In genomic region chr2:147967829-147968529, GRCm38 (mm10) we compare ENCODE assay signal across 21 mouse cellular contexts.
DNase-seq lines count a peak whose midpoint lies in the region; ATAC-seq and TF ChIP-seq lines count a peak whose summit lies in the region.
"Had no signal": no experiment of that assay in that cellular context is flagged by ENCODE, and none has a peak within 500 bp of the region (broad histone marks: within the 10 kb centered on the region; RNA-seq: fewer than 3 reads in every experiment).

No protein-coding gene starts in this region.

- TF ChIP-seq EP300 in liver, postnatal 0 days (IDR thresholded peaks at IDR 0.05; ENCODE audit: low read depth): no peak

- H3K4me3 ChIP-seq in neural tube, embryonic 12.5 days: no peak overlapping the region
- no peak overlapping the region for H3K4me3 ChIP-seq in liver, postnatal 0 days (ENCODE audit: low read depth, low read length)
- H3K4me3 ChIP-seq in kidney, embryonic 15.5 days (replicated peaks): no peak overlapping the region
- H3K4me3 ChIP-seq: embryonic facial prominence, embryonic 10.5 days; heart, embryonic 10.5 days; hindbrain, embryonic 13.5 days; liver, embryonic 15.5 days; megakaryocyte, embryonic 14.5 days had no signal

- H3K4me2 ChIP-seq in neural tube, embryonic 12.5 days (replicated peaks): peak overlapping the region; percentile 27; the same call in 1 of the 2 replicates
- peak overlapping the region; percentile 32 for H3K4me2 ChIP-seq in liver, postnatal 0 days (ENCODE audit: low read depth, low read length)
- H3K4me2 ChIP-seq in kidney, embryonic 15.5 days: no peak overlapping the region
- H3K4me2 ChIP-seq: hindbrain, embryonic 13.5 days; liver, embryonic 15.5 days had no signal

- no peaks in the 10 kb centered on the region for H3K36me3 ChIP-seq in neural tube, embryonic 12.5 days
- H3K36me3 ChIP-seq in liver, postnatal 0 days (replicated peaks; ENCODE audit: insufficient read depth, low read length): no peaks in the 10 kb centered on the region
- no peaks in the 10 kb centered on the region for H3K36me3 ChIP-seq in kidney, embryonic 15.5 days
- H3K36me3 ChIP-seq: embryonic facial prominence, embryonic 10.5 days; heart, embryonic 10.5 days; hindbrain, embryonic 13.5 days; liver, embryonic 15.5 days had no signal

- peaks cover 13% of the 10 kb centered on the region for H3K27me3 ChIP-seq in neural tube, embryonic 12.5 days (replicated peaks)
- no peaks in the 10 kb centered on the region for H3K27me3 ChIP-seq in liver, postnatal 0 days (ENCODE audit: insufficient read depth, low read length)
- peaks cover 12% of the 10 kb centered on the region; the same call in 1 of the 2 replicates for H3K27me3 ChIP-seq in kidney, embryonic 15.5 days
- H3K27me3 ChIP-seq: liver, embryonic 15.5 days; megakaryocyte, embryonic 14.5 days had no signal

- no peak for TF ChIP-seq CTCF in liver, postnatal 0 days (IDR thresholded peaks at IDR 0.05; ENCODE audit: low read depth)

- WGBS in neural tube, embryonic 12.5 days: 40% methylated on average over 9 of the region's 9 CpGs
- WGBS in liver, postnatal 0 days (ENCODE audit: insufficient replicate concordance): 57% methylated on average over 9 of the region's 9 CpGs
- 52% methylated on average over 9 of the region's 9 CpGs for WGBS in kidney, embryonic 15.5 days

- H3K27ac ChIP-seq in neural tube, embryonic 12.5 days: no peak overlapping the region
- H3K27ac ChIP-seq in liver, postnatal 0 days (ENCODE audit: low read depth): peak overlapping the region; percentile 57; the same call in 1 of the 2 replicates
- H3K27ac ChIP-seq in kidney, embryonic 15.5 days: no peak overlapping the region
- H3K27ac ChIP-seq: embryonic facial prominence, embryonic 10.5 days; heart, embryonic 10.5 days; hindbrain, embryonic 13.5 days; liver, embryonic 15.5 days had no signal

- no peak for ATAC-seq in neural tube, embryonic 12.5 days (ENCODE audit: low FRiP score, low read depth)
- no peak for ATAC-seq in liver, postnatal 0 days
- ATAC-seq in kidney, embryonic 15.5 days (replicated peaks; ENCODE audit: low FRiP score): no peak

- H3K4me1 ChIP-seq in neural tube, embryonic 12.5 days: 0 out of 2 replicates have a peak, but pooled peaks cover 3% of the 10 kb centered on the region
- peaks cover 8% of the 10 kb centered on the region for H3K4me1 ChIP-seq in liver, postnatal 0 days (ENCODE audit: insufficient read depth)
- 0 out of 2 replicates have a peak, but pooled peaks cover 5% of the 10 kb centered on the region for H3K4me1 ChIP-seq in kidney, embryonic 15.5 days
- H3K4me1 ChIP-seq: heart, embryonic 10.5 days; hindbrain, embryonic 13.5 days; liver, embryonic 15.5 days; megakaryocyte, embryonic 14.5 days had no signal

- no peak overlapping the region for H3K9ac ChIP-seq in neural tube, embryonic 12.5 days
- H3K9ac ChIP-seq in liver, postnatal 0 days (replicated peaks): no peak overlapping the region
- H3K9ac ChIP-seq in kidney, embryonic 15.5 days: no peak overlapping the region
- H3K9ac ChIP-seq: hindbrain, embryonic 13.5 days; liver, embryonic 15.5 days had no signal

- no peaks in the 10 kb centered on the region for H3K9me3 ChIP-seq in neural tube, embryonic 12.5 days
- no peaks in the 10 kb centered on the region for H3K9me3 ChIP-seq in liver, postnatal 0 days (ENCODE audit: low read length)
- no peaks in the 10 kb centered on the region for H3K9me3 ChIP-seq in kidney, embryonic 15.5 days (replicated peaks)
- H3K9me3 ChIP-seq: embryonic facial prominence, embryonic 10.5 days; heart, embryonic 10.5 days; hindbrain, embryonic 13.5 days; liver, embryonic 15.5 days; megakaryocyte, embryonic 14.5 days had no signal

- peak; percentile 73 for DNase-seq in heart, adult 11 months
- no peak for DNase-seq in heart, adult 8-10 months (ENCODE audit: low spot score)
- no peak for DNase-seq in neural tube, embryonic 10.5 days (ENCODE audit: extremely low spot score, low spot score)
- DNase-seq in liver, postnatal 0 days: no peak
- no peak for DNase-seq in kidney, postnatal 36 days
- DNase-seq in left cerebral cortex, adult 18-20 months (ENCODE audit: low spot score in 2 of 2): no peak
- DNase-seq: adrenal gland, postnatal 10 days; cerebellum, adult 11 months; cerebellum, postnatal 14 days; gastrocnemius, postnatal 25 days; heart, postnatal 10 days; layer of hippocampus, postnatal 36 days; right cerebral cortex, postnatal 4 days; thymus, adult 2 months had no signal
